Mouse (Mus musculus) E14TG2a.4 (cell line): ENCODE results near the gene Urad.

Experiments used
- CTCF ChIP-seq: conservative IDR thresholded peaks from 2 replicates; pipeline ENCODE4 v1.5.1; 2014; ENCODE audit warnings: low read length
- NANOG ChIP-seq: IDR thresholded peaks from 2 replicates; pipeline ENCODE4 v1.6.1; 2014; ENCODE audit warnings: borderline replicate concordance, low read length, mixed read lengths
- POU5F1 ChIP-seq: IDR thresholded peaks from 2 replicates; pipeline ENCODE4 v1.6.1; 2014; ENCODE audit warnings: low read length, borderline replicate concordance

GRCm38 (mm10) chr5:147274174-147275141, 47.8 kb downstream of the Urad start:
- TF ChIP-seq CTCF (no peak), NANOG (no peak), POU5F1 (no peak)
